Mouse (Mus musculus) adipose tissue, adult 10 weeks (tissue): ENCODE results near the gene Ms4a6b. TPM values are rescaled to one million over a fixed set of nuclear protein-coding genes. Genes with fewer than 3 reads are reported as not detected.

ENCODE experiments used
- polyA plus RNA-seq: library from polyadenylated mRNA; stranded (reverse); fragments of 350-450 nt; fragmentation: Illumina TruSeq; extraction: RNeasy Lipid Tissue Mini Kit (QIAGEN cat#74804); gene quantifications from one replicate; pipeline ENCODE4 v1.2.3, GENCODE M21; 2014; ENCODE audit warnings: low read depth, low replicate concordance

The Ms4a6b gene
- polyA plus RNA-seq: 11.3 TPM

DNA sequence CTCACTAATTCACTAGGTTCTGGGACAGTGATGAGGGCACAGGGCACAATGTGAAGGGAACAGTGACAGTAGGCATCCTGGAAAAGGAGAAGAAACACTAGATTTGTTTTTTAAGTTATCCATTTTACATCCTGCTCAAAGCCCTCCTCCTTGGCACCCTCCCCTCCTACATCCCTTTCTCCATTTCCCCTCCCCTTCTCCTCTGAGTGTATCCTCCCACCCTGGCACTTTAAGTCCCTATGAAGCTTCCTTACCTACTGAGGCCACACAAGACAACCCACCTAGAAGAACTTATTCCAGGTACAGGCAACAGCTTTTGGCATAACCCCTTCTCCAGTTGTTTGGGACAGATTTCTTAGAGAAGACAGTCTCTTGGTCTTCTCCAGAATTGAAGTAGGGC, at the start of gene Ms4a6b:
Gene Ms4a6b (plus strand): TSS at position 267 of the 400 bp plus-strand sequence.

DNA sequence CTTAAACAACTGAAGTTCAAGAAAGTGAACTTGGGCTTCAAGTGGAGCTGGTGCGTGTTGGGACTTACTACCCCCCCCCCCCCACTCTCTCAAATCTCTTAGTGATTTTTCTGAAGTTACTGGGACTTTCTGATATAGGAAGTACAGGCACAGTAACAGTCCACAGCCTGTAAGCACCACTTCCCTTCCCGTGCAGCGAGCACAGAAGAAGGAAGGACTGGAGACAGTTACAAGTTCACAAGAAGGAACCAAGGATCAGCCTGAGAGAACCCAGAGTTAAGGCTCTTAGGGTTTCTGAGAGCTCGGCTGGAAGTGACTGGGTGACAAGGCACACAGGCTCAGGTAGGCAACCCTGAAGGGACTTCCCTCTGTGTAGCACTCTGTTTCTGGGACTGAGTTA, 47.1 kb upstream of the Ms4a6b start, which contains the start of gene Ms4a6c:
Gene Ms4a6c (plus strand): TSS at position 152 of the 400 bp plus-strand sequence.

DNA sequence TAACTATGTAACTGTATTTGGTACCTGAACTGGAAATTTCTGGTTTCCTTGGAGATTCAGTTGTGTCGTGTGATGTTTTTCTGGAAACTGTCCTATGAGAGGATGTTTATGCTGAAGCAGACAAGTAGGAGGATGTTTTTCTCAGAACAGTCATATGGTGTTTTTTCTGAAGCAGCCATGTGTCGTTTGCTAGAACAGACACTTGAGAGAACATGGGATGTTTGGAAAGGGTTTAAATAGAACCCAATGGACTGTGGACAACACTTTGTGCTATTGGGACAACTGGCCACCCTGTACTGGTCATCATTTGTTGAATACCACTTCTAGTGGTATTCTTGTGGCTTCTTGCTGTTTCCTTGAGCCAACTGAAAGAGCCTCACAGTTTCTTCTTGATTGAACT, 30.6 kb upstream of the Ms4a6b start, which contains the start of gene Gm8369:
Gene Gm8369 (plus strand): TSS at position 193 of the 400 bp plus-strand sequence.

DNA sequence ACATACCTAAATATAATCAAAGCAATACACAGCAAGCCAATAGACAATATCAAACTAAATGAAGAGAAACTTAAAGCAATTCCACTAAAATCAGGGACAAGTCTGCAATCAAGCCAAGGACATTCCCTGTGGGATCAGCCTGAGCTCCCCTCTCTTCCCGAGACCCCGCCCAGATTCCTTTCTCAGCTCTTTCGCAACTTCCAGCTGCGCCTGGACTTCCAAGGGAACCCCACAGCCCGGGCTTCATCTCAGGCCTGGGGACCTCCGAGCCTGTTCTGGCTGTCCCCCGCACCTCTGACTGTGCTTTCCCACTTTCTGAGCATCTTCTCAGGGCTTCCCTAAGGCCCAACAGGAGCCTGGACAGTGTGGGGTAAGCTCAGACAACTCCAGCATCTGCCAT, 20.3 kb downstream of the Ms4a6b start, which contains the start of gene Ms4a4d:
Gene Ms4a4d (plus strand): TSS at position 209 of the 400 bp plus-strand sequence.

Other genes starting within 250 kb of the Ms4a6b start
- 6.4 TPM for gene Ms4a5, start 232.6 kb upstream of the Ms4a6b start, polyA plus RNA-seq
- gene Ms4a14, start 202.1 kb upstream of the Ms4a6b start, polyA plus RNA-seq: 7.3 TPM
- gene Ms4a7, start 180.4 kb upstream of the Ms4a6b start, polyA plus RNA-seq: 9.0 TPM
- 6.6 TPM for gene Ms4a4a, start 141.0 kb upstream of the Ms4a6b start, polyA plus RNA-seq
- gene Ms4a4c, start 111.7 kb upstream of the Ms4a6b start, polyA plus RNA-seq: 1.2 TPM
- gene Ms4a4b, start 73.0 kb upstream of the Ms4a6b start, polyA plus RNA-seq: 4.1 TPM
- 12.9 TPM for gene Ms4a6c, start 47.1 kb upstream of the Ms4a6b start, polyA plus RNA-seq
- 0.84 TPM for gene Gm8369, start 30.6 kb upstream of the Ms4a6b start, polyA plus RNA-seq
- 20.0 TPM for gene Ms4a4d, start 20.3 kb downstream of the Ms4a6b start, polyA plus RNA-seq
- 5.1 TPM for gene Ms4a6d, start 88.3 kb downstream of the Ms4a6b start, polyA plus RNA-seq
- gene Ms4a2, start 107.2 kb downstream of the Ms4a6b start, polyA plus RNA-seq: 0.12 TPM
- gene Ms4a3, start 124.3 kb downstream of the Ms4a6b start, polyA plus RNA-seq: not detected
- gene Oosp2, start 144.0 kb downstream of the Ms4a6b start, polyA plus RNA-seq: not detected
- not detected for gene Oosp1, start 174.6 kb downstream of the Ms4a6b start, polyA plus RNA-seq
- gene Oosp3, start 180.5 kb downstream of the Ms4a6b start, polyA plus RNA-seq: not detected
- gene Gif, start 231.0 kb downstream of the Ms4a6b start, polyA plus RNA-seq: not detected